Mouse (Mus musculus) heart, embryonic 14.5 days (tissue): Measurements from ENCODE around the gene Igtp. TPM values are rescaled to one million over a fixed set of nuclear protein-coding genes. Genes with fewer than 3 reads are reported as not detected.
"Not testable (repeated sequence)": the region's sequence is repeated elsewhere in the genome, so short reads cannot be mapped to it uniquely, and the experiment has no call there.

Source experiments
- ATAC-seq: fragments of 200-750 bp; cut with Nextera tagmentation; 2 replicates; pipeline ENCODE4 v1.8.0; 2017; ENCODE audit warnings: low read depth, moderate TSS enrichment; ENCODE audit not compliant: insufficient number of reproducible peaks, insufficient read depth, low FRiP score
- H3K27ac ChIP-seq, 2 experiments: fragments of 200-500 bp in 1 of 2; fragments of 300-500 bp in 1 of 2; sonication (generic) in 1 of 2; replicated peaks in 1 of 2; 2 replicates each; pipeline ENCODE4 v1.5.1; 2012 to 2014; ENCODE audit warnings: low read depth in 2 of 2, low read length in 2 of 2, control low read depth in 1 of 2, mild to moderate bottlenecking in 1 of 2, mixed read lengths in 1 of 2; ENCODE audit not compliant: control insufficient read depth in 1 of 2, insufficient read depth in 1 of 2
- H3K27me3 ChIP-seq: fragments of 300-500 bp; sonication (generic); 2 replicates; pipeline ENCODE4 v1.6.1; 2014; ENCODE audit warnings: mild to moderate bottlenecking, low read length, control low read depth; ENCODE audit not compliant: control insufficient read depth, insufficient read depth
- H3K36me3 ChIP-seq: fragments of 300-500 bp; sonication (generic); 2 replicates; pipeline ENCODE4 v1.6.1; 2014; ENCODE audit warnings: mild to moderate bottlenecking, control low read depth, low read length, mixed read lengths; ENCODE audit not compliant: control insufficient read depth, insufficient read depth
- H3K4me1 ChIP-seq, 2 experiments: fragments of 200-500 bp in 1 of 2; fragments of 300-500 bp in 1 of 2; sonication (generic) in 1 of 2; 2 replicates each; pipeline ENCODE4 v1.6.1; 2012 to 2014; ENCODE audit warnings: low read length in 2 of 2, control low read depth in 1 of 2, mixed read lengths in 1 of 2; ENCODE audit not compliant: control insufficient read depth in 2 of 2, insufficient read depth in 2 of 2
- H3K4me2 ChIP-seq: fragments of 300-500 bp; sonication (generic); 2 replicates; pipeline ENCODE4 v1.6.1; 2014; ENCODE audit warnings: mild to moderate bottlenecking, low read length
- H3K4me3 ChIP-seq, 2 experiments: fragments of 200-500 bp in 1 of 2; fragments of 300-500 bp in 1 of 2; sonication (generic) in 1 of 2; 2 replicates each; pipeline ENCODE4 v1.5.1; 2012 to 2014; ENCODE audit warnings: low read length in 2 of 2, mild to moderate bottlenecking in 2 of 2, control low read depth in 1 of 2, low read depth in 1 of 2, moderate library complexity in 1 of 2; ENCODE audit not compliant: control insufficient read depth in 1 of 2, insufficient read depth in 1 of 2
- H3K9ac ChIP-seq: fragments of 300-500 bp; sonication (generic); 2 replicates; pipeline ENCODE4 v1.6.1; 2014; ENCODE audit warnings: mild to moderate bottlenecking, low read length
- H3K9me3 ChIP-seq: fragments of 300-500 bp; sonication (generic); 2 replicates; pipeline ENCODE4 v1.6.1; 2016; ENCODE audit warnings: low read length, control low read depth; ENCODE audit not compliant: control insufficient read depth
- WGBS: fragments of 180-500 bp; shearing (Covaris S2); extraction: QIAGEN DNeasy Blood & Tissue Kit; methylation state at CpG from one replicate; pipeline ENCODE4 v1.1.7; 2014; 5-methylcytosine and 5-hydroxymethylcytosine counted together
- polyA plus RNA-seq: library from polyadenylated mRNA; unstranded; fragments of >200 nt; fragmentation: Nextera tagmentation; extraction: Ambion mirVana; gene quantifications from 2 replicates; pipeline ENCODE4 v1.2.1, GENCODE M21; 2014

The Igtp gene
- polyA plus RNA-seq, 1 experiment from 2014 or later, result 6.2 TPM

GRCm38 (mm10) chr11:58224872-58225271 lies 25.5 kb downstream of the Igtp start:
- peaks cover 6 to 17% of the 10 kb centered on the region in 2 experiments; a peak in 3 of 4 replicates for H3K4me1 ChIP-seq
- H3K27me3 ChIP-seq, H3K9ac ChIP-seq, H3K9me3 ChIP-seq, ATAC-seq, H3K36me3 ChIP-seq, H3K27ac ChIP-seq, H3K4me2 ChIP-seq, H3K4me3 ChIP-seq: not testable (repeated sequence)
- 73% methylated on average over 2 of the region's 2 CpGs for WGBS

DNA sequence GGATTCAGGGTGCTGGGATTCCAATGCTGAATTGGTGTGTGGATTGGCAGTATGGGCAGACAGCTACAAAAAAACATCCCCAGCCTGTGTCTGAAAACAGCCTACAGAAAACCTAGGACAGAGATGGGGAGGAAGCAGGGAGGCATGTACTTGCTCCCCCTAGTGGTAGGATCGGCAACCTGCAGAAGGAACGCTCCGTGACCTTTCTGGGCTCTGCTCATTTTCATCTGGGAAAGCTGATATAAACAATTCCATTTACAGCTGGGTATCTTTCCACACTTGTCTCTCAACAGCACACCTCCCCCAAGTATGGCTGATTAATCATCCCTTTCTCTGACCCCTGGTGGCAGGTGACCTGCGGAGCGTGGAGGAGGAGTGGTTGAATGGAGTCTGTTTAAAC lies 26.3 kb downstream of the Igtp start:
- H3K4me3 ChIP-seq, result no peak overlapping the region
- no peak overlapping the region; the same call in 1 of the 2 replicates for H3K9ac ChIP-seq
- peak; percentile 61; the same call in 1 of the 2 replicates for ATAC-seq
- WGBS, result 5% methylated on average over 5 of the region's 5 CpGs
- H3K9me3 ChIP-seq, result no peaks in the 10 kb centered on the region
- peak overlapping the region; percentile 43 for H3K4me2 ChIP-seq
- H3K27me3 ChIP-seq, result no peaks in the 10 kb centered on the region
- H3K27ac ChIP-seq, result peak overlapping the region in 1 of 2 experiments; percentile 41; a peak in 1 of 4 replicates
- no peaks in the 10 kb centered on the region for H3K36me3 ChIP-seq
- H3K4me1 ChIP-seq, result peaks cover 6 to 17% of the 10 kb centered on the region in 2 experiments; a peak in 3 of 4 replicates

GRCm38 (mm10) chr11:58226425-58226824 lies 27.1 kb downstream of the Igtp start:
- H3K36me3 ChIP-seq, result no peaks in the 10 kb centered on the region
- no peak overlapping the region for H3K4me2 ChIP-seq
- no peak overlapping the region for H3K4me3 ChIP-seq
- no peaks in the 10 kb centered on the region for H3K9me3 ChIP-seq
- no peak for ATAC-seq
- H3K27me3 ChIP-seq, result no peaks in the 10 kb centered on the region
- no peak overlapping the region for H3K9ac ChIP-seq
- no peak overlapping the region for H3K27ac ChIP-seq
- peaks cover 6 to 17% of the 10 kb centered on the region in 2 experiments; a peak in 3 of 4 replicates for H3K4me1 ChIP-seq

- not testable (repeated sequence) for H3K4me2 ChIP-seq, H3K36me3 ChIP-seq, H3K27ac ChIP-seq, H3K9ac ChIP-seq, H3K9me3 ChIP-seq, H3K27me3 ChIP-seq, H3K4me3 ChIP-seq, ATAC-seq
- H3K4me1 ChIP-seq, result peaks cover 6 to 17% of the 10 kb centered on the region in 2 experiments; a peak in 3 of 4 replicates
- 91% methylated on average over 2 of the region's 2 CpGs for WGBS
Measured at GRCm38 (mm10) chr11:58228021-58228420, 28.7 kb downstream of the Igtp start.

GRCm38 (mm10) chr11:58230396-58230910 lies 31.1 kb downstream of the Igtp start:
- Histone ChIP-seq H3K27me3 (no peaks in the 10 kb centered on the region), H3K4me1 (peaks cover 0 to 3% of the 10 kb centered on the region in 2 experiments; a peak in 2 of 4 replicates), H3K9me3 (no peaks in the 10 kb centered on the region), H3K27ac (no peak overlapping the region), H3K36me3 (no peaks in the 10 kb centered on the region), H3K4me3 (no peak overlapping the region), H3K4me2 (peak overlapping the region; percentile 6; the same call in 1 of the 2 replicates), H3K9ac (no peak overlapping the region)
- 50% methylated on average over 16 of the region's 16 CpGs for WGBS
- ATAC-seq, result no peak

GRCm38 (mm10) chr11:58231156-58231555 lies 31.8 kb downstream of the Igtp start:
- 80% methylated on average over 8 of the region's 8 CpGs for WGBS
- H3K4me2 ChIP-seq, result no peak overlapping the region
- H3K36me3 ChIP-seq, result no peaks in the 10 kb centered on the region
- H3K4me3 ChIP-seq, result no peak overlapping the region
- no peak for ATAC-seq
- no peak overlapping the region for H3K9ac ChIP-seq
- H3K27ac ChIP-seq, result no peak overlapping the region
- H3K27me3 ChIP-seq, result no peaks in the 10 kb centered on the region
- H3K4me1 ChIP-seq, result no peaks in the 10 kb centered on the region
- H3K9me3 ChIP-seq, result no peaks in the 10 kb centered on the region

- ATAC-seq, H3K27ac ChIP-seq, H3K27me3 ChIP-seq, H3K4me3 ChIP-seq, H3K9ac ChIP-seq, H3K4me2 ChIP-seq, H3K36me3 ChIP-seq, H3K9me3 ChIP-seq, H3K4me1 ChIP-seq: not testable (repeated sequence)
- WGBS, result 79% methylated on average over 3 of the region's 3 CpGs
Measured at GRCm38 (mm10) chr11:58234551-58234950, 35.2 kb downstream of the Igtp start.

DNA sequence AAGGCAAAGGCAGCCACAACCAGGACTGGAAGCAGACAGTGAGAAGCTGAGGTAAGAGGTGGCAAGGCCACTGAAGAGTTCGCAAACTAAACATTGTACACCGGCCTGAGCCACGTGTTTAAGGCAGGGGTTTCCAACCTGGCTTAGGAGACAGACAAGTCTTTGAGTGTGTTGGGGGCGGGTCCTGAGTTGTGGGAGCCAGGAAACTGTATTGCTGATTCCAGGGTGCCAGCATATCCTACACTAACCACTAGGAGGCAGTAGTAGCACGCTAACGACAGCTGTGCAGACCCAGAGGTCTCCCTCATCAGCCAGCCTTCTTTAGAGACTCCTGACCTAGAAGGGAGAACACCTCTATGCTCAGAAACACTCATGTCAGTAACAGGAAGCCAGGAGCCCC lies 35.8 kb downstream of the Igtp start:
- H3K27ac ChIP-seq, result no peak overlapping the region
- no peaks in the 10 kb centered on the region for H3K9me3 ChIP-seq
- H3K36me3 ChIP-seq, result no peaks in the 10 kb centered on the region
- peaks cover 5 to 6% of the 10 kb centered on the region in 2 experiments; a peak in 1 of 4 replicates for H3K4me1 ChIP-seq
- ATAC-seq, result no peak
- H3K9ac ChIP-seq, result no peak overlapping the region
- 13% methylated on average over 6 of the region's 6 CpGs for WGBS
- H3K4me3 ChIP-seq, result no peak overlapping the region
- no peaks in the 10 kb centered on the region for H3K27me3 ChIP-seq
- no peak overlapping the region for H3K4me2 ChIP-seq
